Mouse (Mus musculus) G1E (cell line): Measurements from ENCODE around the gene Fbn1. TPM values are rescaled to one million over a fixed set of nuclear protein-coding genes. Genes with fewer than 3 reads are reported as not detected.

ENCODE experiments used
- ATAC-seq: 2 replicates; pipeline ENCODE4 v1.8.0; 2016; ENCODE audit warnings: mild to moderate bottlenecking; ENCODE audit not compliant: insufficient number of reproducible peaks, poor library complexity, low FRiP score, severe bottlenecking; ENCODE audit errors: extremely low read depth
- DNase-seq: peaks from one replicate; pipeline ENCODE4 v3.0.0; 2012; ENCODE audit warnings: low spot score
- H3K27me3 ChIP-seq: 2 replicates; pipeline ENCODE4 v1.6.1; 2012; ENCODE audit warnings: mild to moderate bottlenecking, low read length, inconsistent platforms; ENCODE audit not compliant: insufficient read depth
- H3K36me3 ChIP-seq: replicated peaks from 2 replicates; pipeline ENCODE3; 2012; ENCODE audit warnings: mild to moderate bottlenecking, inconsistent platforms
- H3K4me1 ChIP-seq: 2 replicates; pipeline ENCODE4 v1.6.1; 2012; ENCODE audit warnings: low read depth, low read length, inconsistent platforms, mixed read lengths; ENCODE audit not compliant: insufficient read depth
- H3K4me3 ChIP-seq: 2 replicates; pipeline ENCODE4 v1.5.1; 2012; ENCODE audit warnings: low read depth, mild to moderate bottlenecking, inconsistent platforms, low read length, moderate library complexity, mixed read lengths
- H3K9me3 ChIP-seq: replicated peaks from 2 replicates; pipeline ENCODE4 v1.6.1; 2012; ENCODE audit warnings: inconsistent platforms
- CTCF ChIP-seq: IDR thresholded peaks from 2 replicates; pipeline ENCODE4 v1.5.1; 2012; ENCODE audit warnings: low read depth, low read length, inconsistent platforms, mixed read lengths
- GATA1 ChIP-seq: IDR thresholded peaks from 2 replicates; pipeline ENCODE4 v1.6.1; 2012; ENCODE audit warnings: borderline replicate concordance, low read length, inconsistent platforms, mixed read lengths
- GATA2 ChIP-seq: IDR thresholded peaks from 2 replicates; pipeline ENCODE4 v1.6.1; 2012; ENCODE audit warnings: low read depth, low read length, inconsistent platforms, borderline replicate concordance
- POLR2AphosphoS5 ChIP-seq: IDR thresholded peaks from 2 replicates; pipeline ENCODE4 v1.6.1; 2012; ENCODE audit warnings: low read depth, low read length, inconsistent platforms; ENCODE audit not compliant: insufficient replicate concordance
- TAL1 ChIP-seq: conservative IDR thresholded peaks from 2 replicates; pipeline ENCODE4 v1.6.1; 2012; ENCODE audit warnings: low read depth, low read length, inconsistent platforms, mixed read lengths
- polyA plus RNA-seq: library from polyadenylated mRNA; stranded (reverse); fragments of >175 nt; gene quantifications from 2 replicates; pipeline ENCODE4 v1.2.3, GENCODE M21; 2012
- total RNA-seq, 2 experiments: library from RNA; stranded (forward) in 1 of 2; stranded (reverse) in 1 of 2; fragments of 200-1000 nt in 1 of 2; fragments of >200 nt in 1 of 2; fragmentation: Nextera tagmentation in 1 of 2; gene quantifications; 2 replicates each; pipeline ENCODE4 v1.2.3; 2014 to 2017

Fbn1 gene
- total and polyA plus RNA-seq, 3 experiments, result 0.05 TPM; not detected in 2

- H3K4me3 ChIP-seq, result no peak overlapping the region
- H3K36me3 ChIP-seq, result peaks cover 68% of the 10 kb centered on the region
- H3K4me1 ChIP-seq, result peaks cover 24% of the 10 kb centered on the region
- H3K9me3 ChIP-seq, result no peaks in the 10 kb centered on the region
- ATAC-seq (peak; percentile 64; the same call in 1 of the 2 replicates), DNase-seq (peak; percentile 40)
- TF ChIP-seq CTCF (0 out of 2 replicates have a peak, but pooled peaks have one; percentile 30), TAL1 (no peak)
- H3K27me3 ChIP-seq, result no peaks in the 10 kb centered on the region
Observed at GRCm38 (mm10) chr2:125259230-125260120, 248.3 kb downstream of the Fbn1 start.

GRCm38 (mm10) chr2:125255886-125256285 is 251.9 kb downstream of the Fbn1 start:
- no peak overlapping the region for H3K4me3 ChIP-seq
- TF ChIP-seq GATA1 (no peak), TAL1 (no peak), GATA2 (no peak), POLR2AphosphoS5 (no peak), CTCF (no peak)
- H3K27me3 ChIP-seq, result no peaks in the 10 kb centered on the region
- ATAC-seq, result no peak
- DNase-seq, result no peak
- peaks cover 46% of the 10 kb centered on the region for H3K4me1 ChIP-seq
- no peaks in the 10 kb centered on the region for H3K9me3 ChIP-seq
- peaks cover 94% of the 10 kb centered on the region for H3K36me3 ChIP-seq

- H3K36me3 ChIP-seq, result peaks cover 94% of the 10 kb centered on the region
- H3K27me3 ChIP-seq, result no peaks in the 10 kb centered on the region
- no peak overlapping the region for H3K4me3 ChIP-seq
- peaks cover 52% of the 10 kb centered on the region for H3K4me1 ChIP-seq
- no peaks in the 10 kb centered on the region for H3K9me3 ChIP-seq
- ATAC-seq (no peak), DNase-seq (no peak)
- TF ChIP-seq POLR2AphosphoS5 (no peak), CTCF (no peak), TAL1 (no peak), GATA1 (no peak)
Observed at GRCm38 (mm10) chr2:125254630-125255029, 253.2 kb downstream of the Fbn1 start.

- H3K27me3 ChIP-seq, result no peaks in the 10 kb centered on the region
- no peaks in the 10 kb centered on the region for H3K9me3 ChIP-seq
- ATAC-seq, result no peak
- TF ChIP-seq CTCF (no peak), GATA2 (no peak), GATA1 (no peak), TAL1 (no peak), POLR2AphosphoS5 (no peak)
- H3K4me1 ChIP-seq, result peaks cover 57% of the 10 kb centered on the region
- peaks cover 91% of the 10 kb centered on the region for H3K36me3 ChIP-seq
- no peak for DNase-seq
- H3K4me3 ChIP-seq, result no peak overlapping the region
Observed at GRCm38 (mm10) chr2:125253699-125254098, 254.1 kb downstream of the Fbn1 start.

GRCm38 (mm10) chr2:125252275-125252674 is 255.5 kb downstream of the Fbn1 start:
- Histone ChIP-seq H3K27me3 (no peaks in the 10 kb centered on the region), H3K9me3 (no peaks in the 10 kb centered on the region), H3K4me3 (no peak overlapping the region; the same call in 1 of the 2 replicates), H3K4me1 (peaks cover 50% of the 10 kb centered on the region), H3K36me3 (peaks cover 84% of the 10 kb centered on the region)
- peak; percentile 36 for DNase-seq
- no peak for TF ChIP-seq POLR2AphosphoS5
- peak; percentile 19; the same call in 1 of the 2 replicates for TF ChIP-seq CTCF
- ATAC-seq, result 0 out of 2 replicates have a peak, but pooled peaks have one; percentile 25

- H3K9me3 ChIP-seq, result no peaks in the 10 kb centered on the region
- ATAC-seq (no peak), DNase-seq (no peak)
- H3K4me1 ChIP-seq, result peaks cover 46% of the 10 kb centered on the region
- H3K4me3 ChIP-seq, result no peak overlapping the region; the same call in 1 of the 2 replicates
- H3K27me3 ChIP-seq, result no peaks in the 10 kb centered on the region
- peaks cover 79% of the 10 kb centered on the region for H3K36me3 ChIP-seq
- TF ChIP-seq CTCF (0 out of 2 replicates have a peak, but pooled peaks have one; percentile 3), POLR2AphosphoS5 (no peak)
Observed at GRCm38 (mm10) chr2:125251781-125252180, 256.0 kb downstream of the Fbn1 start.

Other genes with a start within 250 kb of the Fbn1 start
- gene Gm9913, start 2.9 kb downstream of the Fbn1 start, total RNA-seq (2014; fragmentation: Nextera tagmentation), result not detected in 2 replicates
- not detected in 2 replicates for gene Gm9913, start 2.9 kb downstream of the Fbn1 start, total RNA-seq (2017)
- gene Gm9913, start 2.9 kb downstream of the Fbn1 start, polyA plus RNA-seq, result not detected in 2 replicates
- gene Cep152, start 117.1 kb upstream of the Fbn1 start, total RNA-seq (2014; fragmentation: Nextera tagmentation), result 6.1 and 8.0 TPM in 2 replicates
- 14.5 and 17.6 TPM in 2 replicates for gene Cep152, start 117.1 kb upstream of the Fbn1 start, total RNA-seq (2017)
- gene Cep152, start 117.1 kb upstream of the Fbn1 start, polyA plus RNA-seq, result 1.6 and 2.3 TPM in 2 replicates
- not detected in 2 replicates for gene Eid1, start 165.1 kb upstream of the Fbn1 start, total RNA-seq (2014; fragmentation: Nextera tagmentation)
- gene Eid1, start 165.1 kb upstream of the Fbn1 start, total RNA-seq (2017), result 0.11 TPM in 1 of 2 replicates, not detected in the other
- gene Eid1, start 165.1 kb upstream of the Fbn1 start, polyA plus RNA-seq, result not detected in 2 replicates
- 0.83 and 1.9 TPM in 2 replicates for gene Shc4, start 216.2 kb upstream of the Fbn1 start, total RNA-seq (2014; fragmentation: Nextera tagmentation)
- gene Shc4, start 216.2 kb upstream of the Fbn1 start, total RNA-seq (2017), result 0.81 and 1.0 TPM in 2 replicates
- gene Shc4, start 216.2 kb upstream of the Fbn1 start, polyA plus RNA-seq, result 0.14 and 0.26 TPM in 2 replicates